Mouse (Mus musculus): ENCODE results near the gene Sepsecs. TPM values are rescaled to one million over a fixed set of nuclear protein-coding genes. Genes with fewer than 3 reads are reported as not detected.

The Sepsecs gene
- total RNA-seq, 2 experiments from 2014 or later: 10.0 to 10.6 TPM

GRCm38 (mm10) chr5:52652086-52652485 is 17.4 kb downstream of the Sepsecs start:
- DNase-seq (ENCODE audit: low spot score in 2 of 2): no peak

- DNase-seq (ENCODE audit: low spot score in 2 of 2): no peak
Measured at GRCm38 (mm10) chr5:52643947-52644840, 25.3 kb downstream of the Sepsecs start.

- DNase-seq (ENCODE audit: low spot score in 2 of 2): no peak
Measured at GRCm38 (mm10) chr5:52641736-52642135, 27.8 kb downstream of the Sepsecs start.

- DNase-seq (ENCODE audit: low spot score in 2 of 2): no peak
Measured at GRCm38 (mm10) chr5:52638916-52639315, 30.6 kb downstream of the Sepsecs start.

GRCm38 (mm10) chr5:52638006-52638405 is 31.5 kb downstream of the Sepsecs start:
- no peak for DNase-seq (ENCODE audit: low spot score in 2 of 2)

- no peak for DNase-seq (ENCODE audit: low spot score in 2 of 2)
Measured at GRCm38 (mm10) chr5:52636923-52637322, 32.6 kb downstream of the Sepsecs start.

DNA sequence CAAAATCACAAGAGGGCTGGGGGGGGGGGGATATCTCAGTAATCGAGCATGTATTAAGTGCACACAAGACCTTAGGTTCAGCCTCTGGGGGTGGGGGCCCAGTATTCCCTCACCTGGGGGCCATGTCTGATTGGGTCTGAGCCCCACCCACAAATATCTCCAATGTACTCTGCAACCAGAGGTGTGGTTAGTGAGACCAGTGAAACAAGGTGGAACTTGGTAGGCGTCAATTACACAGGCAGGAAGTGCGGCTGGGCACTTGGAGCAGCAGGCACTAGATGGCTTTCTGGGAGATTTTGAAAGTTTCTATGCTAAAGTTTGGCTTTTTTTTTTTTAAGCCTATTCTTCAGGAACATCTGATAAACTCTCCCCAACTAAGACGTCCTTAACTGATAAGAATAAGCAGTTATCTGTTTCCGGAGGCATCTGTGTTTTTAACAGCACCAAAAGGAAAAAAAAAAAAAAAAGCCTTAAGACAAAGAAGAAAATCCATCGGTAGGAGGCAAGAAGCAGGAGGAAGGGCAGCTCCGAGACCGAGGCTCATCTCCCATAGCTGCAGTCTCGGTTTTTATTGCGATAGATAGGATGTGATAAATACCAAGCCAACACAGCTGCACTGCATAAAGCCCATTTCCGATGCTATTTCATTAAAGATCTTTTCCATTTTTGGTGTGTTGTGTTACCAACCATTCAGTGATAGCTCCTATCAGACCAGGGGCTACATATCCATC is 33.3 kb downstream of the Sepsecs start:
- no peak for DNase-seq (ENCODE audit: low spot score in 2 of 2)

DNA sequence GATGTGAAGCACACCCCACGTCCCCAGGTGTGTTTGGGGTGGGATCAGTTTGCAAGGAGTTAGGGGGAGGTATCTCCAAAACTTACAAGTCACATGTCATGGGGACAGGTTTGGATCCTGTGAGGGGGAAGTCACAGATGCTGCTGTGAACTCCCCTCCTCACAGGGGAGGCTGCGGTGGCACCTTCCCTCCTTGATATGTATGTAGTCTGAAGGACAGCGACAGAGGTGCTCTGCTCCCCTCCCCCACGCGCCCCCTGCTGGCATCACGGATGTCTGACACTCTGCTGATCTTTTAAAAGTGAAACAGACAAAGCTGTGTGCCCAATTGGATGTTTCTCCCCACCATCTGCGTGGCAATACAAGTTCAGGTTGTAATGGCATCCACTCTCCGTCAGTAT is 35.5 kb downstream of the Sepsecs start:
- peak; percentile 62 to 70 for DNase-seq (ENCODE audit: low spot score in 2 of 2)

GRCm38 (mm10) chr5:52630541-52630940 is 39.0 kb downstream of the Sepsecs start:
- DNase-seq (ENCODE audit: low spot score in 2 of 2): no peak

DNA sequence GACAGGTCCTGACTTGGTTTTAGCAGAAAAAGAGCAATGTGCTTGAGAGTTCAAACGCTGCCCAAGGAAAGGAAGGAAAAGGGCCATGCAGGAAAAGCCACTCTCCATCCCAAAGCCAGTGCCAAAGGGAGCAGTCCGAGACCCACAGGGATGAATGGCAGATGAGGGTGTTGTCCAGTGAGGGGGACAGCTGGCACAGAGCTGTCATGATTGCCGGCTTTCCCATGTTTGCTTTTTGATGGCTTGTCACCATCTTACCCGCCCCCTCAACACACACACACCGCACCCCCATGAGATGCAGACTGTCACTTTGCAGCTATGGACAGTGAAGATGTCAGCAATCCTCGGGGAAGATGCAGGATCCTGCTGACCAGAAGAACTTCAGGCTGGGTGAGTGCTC is 40.3 kb downstream of the Sepsecs start:
- DNase-seq (ENCODE audit: low spot score in 2 of 2): no peak

DNA sequence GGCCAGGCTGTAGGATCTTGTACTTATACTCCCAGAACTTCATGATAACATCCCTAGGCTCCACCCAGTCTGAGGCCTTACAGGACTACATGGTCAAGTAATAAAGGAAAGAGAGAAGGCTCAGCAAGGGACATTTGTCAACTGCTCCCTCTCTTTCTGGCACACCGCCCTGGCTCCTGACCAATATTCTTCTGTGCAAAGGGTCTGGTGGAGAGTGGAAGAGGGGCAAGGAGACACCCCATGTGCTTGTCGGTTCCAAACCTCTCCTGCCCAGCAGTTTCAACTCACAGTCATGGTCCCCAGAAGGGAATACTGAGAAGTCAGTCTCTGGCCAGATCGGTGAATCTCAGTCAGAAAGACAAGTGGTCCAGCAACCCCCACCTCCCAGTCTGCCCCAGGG is 40.7 kb downstream of the Sepsecs start:
- no peak for DNase-seq (ENCODE audit: low spot score in 2 of 2)

DNA sequence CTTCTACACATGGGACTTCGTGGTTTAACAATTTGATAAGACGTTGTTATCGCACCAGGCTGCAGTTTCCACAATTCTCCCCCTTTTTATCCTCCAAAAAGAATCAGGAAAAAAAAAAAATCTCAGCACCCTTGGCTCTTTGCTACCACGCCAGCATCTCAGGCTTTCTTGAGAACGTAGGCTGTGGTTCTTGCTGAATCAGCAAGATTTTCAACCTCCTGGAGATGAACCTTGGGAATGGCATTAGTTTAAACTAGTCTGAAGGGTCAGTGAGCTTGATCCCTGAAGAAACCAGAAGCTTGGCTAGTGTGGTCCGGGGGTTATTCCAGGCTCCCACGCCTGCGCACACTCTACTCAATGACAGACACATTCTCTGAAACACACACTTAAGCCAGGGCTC is 41.8 kb downstream of the Sepsecs start:
- no peak for DNase-seq (ENCODE audit: low spot score in 2 of 2)

- no peak for DNase-seq (ENCODE audit: low spot score in 2 of 2)
Measured at GRCm38 (mm10) chr5:52626092-52626491, 43.4 kb downstream of the Sepsecs start.

- no peak for DNase-seq (ENCODE audit: low spot score in 2 of 2)
Measured at GRCm38 (mm10) chr5:52624956-52625355, 44.6 kb downstream of the Sepsecs start.

DNA sequence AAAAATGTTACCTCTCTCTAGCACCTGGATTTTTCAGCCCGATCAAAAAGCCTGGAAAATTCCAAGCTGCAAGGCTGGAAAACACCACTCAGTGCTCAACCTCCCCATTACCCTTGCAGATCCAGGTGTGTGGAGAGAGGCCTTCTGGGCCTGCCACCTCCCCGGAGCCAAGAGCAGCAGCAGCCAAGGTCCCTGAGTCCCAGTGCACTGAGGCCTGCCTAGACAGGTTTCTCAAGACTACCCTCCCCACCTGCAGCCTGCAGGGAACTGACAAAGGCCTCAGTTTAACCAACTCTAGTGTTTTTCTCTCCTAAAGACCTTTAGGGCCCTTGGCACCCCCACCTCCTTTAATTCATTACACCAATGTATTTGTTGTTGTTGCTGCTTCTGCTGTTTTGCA is 46.4 kb downstream of the Sepsecs start:
- DNase-seq (ENCODE audit: low spot score in 2 of 2): no peak

DNA sequence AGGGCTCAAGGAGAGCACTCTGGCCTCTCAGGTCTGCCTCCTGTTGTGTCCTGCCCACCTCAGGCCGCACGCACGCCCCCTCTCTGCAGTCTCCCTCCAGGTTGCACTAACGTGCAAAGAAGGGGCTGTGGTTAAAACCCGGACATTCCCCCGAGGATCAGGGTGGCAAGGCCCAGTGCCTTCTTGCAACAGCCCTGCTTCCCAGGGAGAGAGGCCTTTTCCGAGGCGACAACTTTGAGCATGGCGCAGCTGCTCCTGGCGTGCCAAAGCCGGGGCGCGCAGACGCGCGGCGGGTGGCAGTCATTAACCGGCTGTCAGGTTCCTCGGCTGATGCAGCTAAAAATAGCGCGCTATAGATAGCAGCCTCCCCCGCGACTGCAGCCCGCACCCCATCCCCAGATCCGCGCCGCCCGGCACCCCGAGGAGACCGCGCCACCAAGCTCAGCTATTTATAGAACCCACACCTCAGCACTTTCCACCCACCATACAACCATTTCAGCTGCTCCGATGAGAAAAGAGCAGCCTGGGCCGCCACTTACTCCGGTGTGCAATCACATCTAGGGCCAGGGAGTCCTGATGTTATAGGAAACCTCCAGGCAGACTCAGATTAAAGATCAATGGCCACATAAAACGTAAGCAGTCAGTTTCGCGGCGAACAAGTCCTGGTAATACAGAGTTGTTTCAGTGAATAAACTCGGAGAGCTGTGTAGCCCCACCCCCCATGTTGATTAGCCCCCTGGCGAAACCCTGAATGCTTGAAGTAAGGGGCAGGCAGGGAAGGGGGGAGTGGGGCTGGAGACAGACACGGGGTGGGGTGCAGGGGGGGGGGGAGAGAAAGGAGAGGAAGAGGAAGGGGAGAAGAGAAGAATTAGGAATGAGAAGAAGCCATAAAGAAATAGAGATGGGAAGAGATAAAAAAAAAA is 50.9 kb downstream of the Sepsecs start:
- peak; percentile 67 to 75 for DNase-seq (ENCODE audit: low spot score in 2 of 2)

GRCm38 (mm10) chr5:52617711-52618347 is 51.7 kb downstream of the Sepsecs start:
- DNase-seq (ENCODE audit: low spot score in 2 of 2): no peak

DNA sequence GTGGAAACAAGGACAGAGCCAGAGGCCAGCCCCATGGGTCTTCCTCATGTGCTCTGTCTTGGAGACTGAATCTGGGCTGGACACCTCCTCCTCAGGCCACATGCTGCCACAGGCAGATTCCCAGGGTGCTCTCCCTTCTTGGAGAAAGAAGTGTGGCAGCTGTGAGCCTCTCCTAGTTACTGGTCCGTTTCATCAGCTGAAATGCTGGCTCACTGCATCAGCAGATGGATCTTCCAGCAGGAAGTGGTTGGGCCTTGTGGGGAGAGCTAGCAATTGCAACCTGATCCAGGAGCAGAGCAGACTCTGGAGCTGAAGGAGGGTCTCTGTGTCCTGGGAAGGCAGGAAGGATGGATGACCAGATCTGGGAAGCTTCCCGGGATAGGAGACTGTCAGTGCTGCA is 53.0 kb downstream of the Sepsecs start:
- DNase-seq (ENCODE audit: low spot score in 2 of 2): peak; percentile 51 to 58

- no peak for DNase-seq (ENCODE audit: low spot score in 2 of 2)
Measured at GRCm38 (mm10) chr5:52615421-52615820, 54.1 kb downstream of the Sepsecs start.

GRCm38 (mm10) chr5:52614686-52615085 is 54.8 kb downstream of the Sepsecs start:
- no peak for DNase-seq (ENCODE audit: low spot score in 2 of 2)

DNA sequence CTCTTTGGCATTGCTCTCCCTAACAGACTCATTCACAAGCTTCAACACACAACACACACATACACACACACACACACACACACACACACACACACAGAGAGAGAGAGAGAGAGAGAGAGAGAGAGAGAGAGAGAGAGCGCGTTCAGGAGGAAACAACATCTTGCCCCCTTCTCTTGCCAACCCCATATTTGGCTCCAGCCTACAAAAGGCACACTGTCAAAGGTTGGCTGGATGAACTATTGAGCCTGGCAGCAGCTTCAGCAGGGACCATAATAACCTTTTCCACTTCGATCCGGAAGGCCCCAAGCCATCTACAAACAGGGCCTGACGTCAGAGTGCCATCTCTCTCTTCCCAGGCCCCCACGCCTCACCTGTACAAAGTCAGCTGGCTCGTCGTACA is 56.7 kb downstream of the Sepsecs start:
- DNase-seq (ENCODE audit: low spot score in 2 of 2): no peak

Measured in layer of hippocampus, postnatal 10 days (tissue).